Mouse (Mus musculus): Measurements from ENCODE around the gene Cyth2. TPM values are rescaled to one million over a fixed set of nuclear protein-coding genes. Genes with fewer than 3 reads are reported as not detected.
A peak's percentile ranks its signal among the peaks of the same experiment; 100 is the strongest.

Cyth2 gene
- polyA plus RNA-seq, 1 experiment from 2014 or later: 194 TPM

DNA sequence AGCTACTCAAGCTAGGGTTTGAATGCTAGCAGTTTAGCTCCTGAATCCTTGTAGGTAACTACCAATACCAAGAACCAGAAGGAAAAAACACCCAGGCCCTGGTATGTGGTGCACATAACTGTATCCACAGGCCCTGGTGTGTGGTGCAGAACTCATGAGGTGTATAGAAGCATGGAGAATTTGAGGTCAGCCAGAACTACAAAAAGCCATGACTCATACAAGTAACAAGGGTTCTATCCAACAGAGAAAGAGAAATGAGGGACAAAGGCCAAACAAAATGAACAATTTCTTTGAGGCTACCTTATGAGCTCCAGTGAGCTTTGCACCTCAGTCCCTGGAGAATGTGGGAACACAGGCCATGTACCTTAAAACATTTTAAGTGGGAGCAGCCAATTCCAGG lies 6.5 kb upstream of the Cyth2 start:
- H3K9ac ChIP-seq (ENCODE audit: low read length): no peak overlapping the region
- H3K4me3 ChIP-seq (ENCODE audit: low read depth, low read length): no peak overlapping the region
- DNase-seq (ENCODE audit: low spot score): no peak
- no peaks in the 10 kb centered on the region for H3K4me1 ChIP-seq (replicated peaks; ENCODE audit: control insufficient read depth, insufficient read depth, low read length)
- H3K27me3 ChIP-seq (ENCODE audit: control insufficient read depth, insufficient read depth, low read length): no peaks in the 10 kb centered on the region
- no peak overlapping the region for H3K27ac ChIP-seq (ENCODE audit: low read depth, low read length)
- no peak overlapping the region for H3K4me2 ChIP-seq (ENCODE audit: low read depth, low read length, severe bottlenecking)
- peaks cover 6% of the 10 kb centered on the region; the same call in 1 of the 2 replicates for H3K36me3 ChIP-seq (ENCODE audit: control insufficient read depth, insufficient read depth, low read length)
- no peak for ATAC-seq (replicated peaks; ENCODE audit: low FRiP score)
- no peaks in the 10 kb centered on the region for H3K9me3 ChIP-seq (ENCODE audit: control insufficient read depth, low read length)

DNA sequence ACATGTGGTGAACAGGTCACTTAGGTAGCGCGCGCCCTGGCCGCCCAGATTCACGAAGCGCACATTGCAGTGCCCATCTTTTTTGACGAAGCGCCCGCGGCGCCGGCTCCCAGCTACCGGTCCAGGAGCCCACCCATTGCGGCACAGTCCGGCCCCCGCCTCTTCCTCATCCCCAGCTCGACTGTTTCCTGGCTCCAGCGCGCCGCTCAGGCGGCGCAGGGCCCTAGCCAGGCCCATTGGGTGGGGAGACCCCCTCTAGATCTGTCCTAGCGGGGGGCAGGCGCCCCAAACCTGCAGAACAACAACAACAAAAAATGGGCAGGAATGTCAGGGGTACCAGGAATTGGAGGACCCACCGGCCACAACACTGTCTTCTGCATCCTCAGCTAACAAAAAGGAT lies 5.5 kb upstream of the Cyth2 start:
- 9% methylated on average over 25 of the region's 25 CpGs for WGBS
- Histone ChIP-seq H3K4me3 (ENCODE audit: low read depth, low read length) (no peak overlapping the region), H3K27me3 (ENCODE audit: control insufficient read depth, insufficient read depth, low read length) (no peaks in the 10 kb centered on the region), H3K36me3 (ENCODE audit: control insufficient read depth, insufficient read depth, low read length) (no peaks in the 10 kb centered on the region; the same call in 1 of the 2 replicates), H3K9me3 (ENCODE audit: control insufficient read depth, low read length) (no peaks in the 10 kb centered on the region), H3K4me2 (ENCODE audit: low read depth, low read length, severe bottlenecking) (no peak overlapping the region), H3K9ac (ENCODE audit: low read length) (no peak overlapping the region), H3K4me1 (replicated peaks; ENCODE audit: control insufficient read depth, insufficient read depth, low read length) (peaks cover 10% of the 10 kb centered on the region; the same call in 1 of the 2 replicates), H3K27ac (ENCODE audit: low read depth, low read length) (no peak overlapping the region)
- ATAC-seq (replicated peaks; ENCODE audit: low FRiP score) (no peak), DNase-seq (ENCODE audit: low spot score) (no peak)

- no peak overlapping the region for H3K4me2 ChIP-seq (ENCODE audit: low read depth, low read length, severe bottlenecking)
- no peaks in the 10 kb centered on the region for H3K9me3 ChIP-seq (ENCODE audit: control insufficient read depth, low read length)
- no peak overlapping the region for H3K4me3 ChIP-seq (ENCODE audit: low read depth, low read length)
- no peaks in the 10 kb centered on the region for H3K27me3 ChIP-seq (ENCODE audit: control insufficient read depth, insufficient read depth, low read length)
- 0 out of 2 replicates have a peak overlapping the region, but pooled peaks have one; percentile 20 for H3K27ac ChIP-seq (ENCODE audit: low read depth, low read length)
- ATAC-seq (replicated peaks; ENCODE audit: low FRiP score) (no peak), DNase-seq (ENCODE audit: low spot score) (peak; percentile 52)
- H3K9ac ChIP-seq (ENCODE audit: low read length): no peak overlapping the region
- peaks cover 14% of the 10 kb centered on the region for H3K4me1 ChIP-seq (replicated peaks; ENCODE audit: control insufficient read depth, insufficient read depth, low read length)
- peaks cover 11% of the 10 kb centered on the region; the same call in 1 of the 2 replicates for H3K36me3 ChIP-seq (ENCODE audit: control insufficient read depth, insufficient read depth, low read length)
- 31% methylated on average over 2 of the region's 2 CpGs for whole genome bisulfite sequencing
These were observed 1.6 kb upstream of the Cyth2 start for GRCm38 (mm10) chr7:45815984-45816351.

GRCm38 (mm10) chr7:45815323-45815983 lies 1.1 kb upstream of the Cyth2 start:
- peak overlapping the region; percentile 20; the same call in 1 of the 2 replicates for H3K27ac ChIP-seq (ENCODE audit: low read depth, low read length)
- H3K4me1 ChIP-seq (replicated peaks; ENCODE audit: control insufficient read depth, insufficient read depth, low read length): peaks cover 14% of the 10 kb centered on the region
- DNase-seq (ENCODE audit: low spot score) (peak; percentile 55), ATAC-seq (replicated peaks; ENCODE audit: low FRiP score) (no peak)
- peaks cover 17% of the 10 kb centered on the region; the same call in 1 of the 2 replicates for H3K36me3 ChIP-seq (ENCODE audit: control insufficient read depth, insufficient read depth, low read length)
- peak overlapping the region; percentile 46; the same call in 1 of the 2 replicates for H3K4me2 ChIP-seq (ENCODE audit: low read depth, low read length, severe bottlenecking)
- no peak overlapping the region for H3K9ac ChIP-seq (ENCODE audit: low read length)
- no peaks in the 10 kb centered on the region for H3K9me3 ChIP-seq (ENCODE audit: control insufficient read depth, low read length)
- no peak overlapping the region for H3K4me3 ChIP-seq (ENCODE audit: low read depth, low read length)
- 18% methylated on average over 10 of the region's 10 CpGs for WGBS
- no peaks in the 10 kb centered on the region for H3K27me3 ChIP-seq (ENCODE audit: control insufficient read depth, insufficient read depth, low read length)

DNA sequence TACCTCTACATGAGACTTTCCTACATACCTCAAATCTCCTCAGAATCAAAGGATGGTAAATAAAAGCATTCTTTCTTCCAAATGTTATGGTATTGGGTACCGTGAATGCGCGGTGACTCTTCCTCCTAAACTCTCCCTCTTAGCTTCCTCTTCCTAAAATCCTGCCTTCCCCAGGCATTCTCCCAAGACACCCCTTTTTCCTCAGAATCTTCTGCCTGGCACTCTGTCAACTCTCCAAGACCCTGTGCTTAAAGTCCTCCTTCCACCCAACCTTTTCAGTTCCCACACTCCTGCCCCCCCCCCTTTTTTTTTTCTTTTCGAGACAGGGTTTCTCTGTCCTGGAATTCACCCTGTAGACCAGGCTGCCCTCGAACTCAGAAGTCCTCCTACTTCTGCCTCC lies 460 bp upstream of the Cyth2 start:
- H3K27ac ChIP-seq (ENCODE audit: low read depth, low read length): peak overlapping the region; percentile 51; the same call in 1 of the 2 replicates
- peak overlapping the region; percentile 29 for H3K4me3 ChIP-seq (ENCODE audit: low read depth, low read length)
- whole genome bisulfite sequencing: 2% methylated on average over 5 of the region's 5 CpGs
- H3K36me3 ChIP-seq (ENCODE audit: control insufficient read depth, insufficient read depth, low read length): peaks cover 23% of the 10 kb centered on the region; the same call in 1 of the 2 replicates
- H3K27me3 ChIP-seq (ENCODE audit: control insufficient read depth, insufficient read depth, low read length): no peaks in the 10 kb centered on the region
- no peaks in the 10 kb centered on the region for H3K9me3 ChIP-seq (ENCODE audit: control insufficient read depth, low read length)
- peak overlapping the region; percentile 2; the same call in 1 of the 2 replicates for H3K9ac ChIP-seq (ENCODE audit: low read length)
- H3K4me2 ChIP-seq (ENCODE audit: low read depth, low read length, severe bottlenecking): peak overlapping the region; percentile 46
- ATAC-seq (replicated peaks; ENCODE audit: low FRiP score) (no peak), DNase-seq (ENCODE audit: low spot score) (no peak)
- H3K4me1 ChIP-seq (replicated peaks; ENCODE audit: control insufficient read depth, insufficient read depth, low read length): peaks cover 14% of the 10 kb centered on the region

- Histone ChIP-seq H3K27ac (ENCODE audit: low read depth, low read length) (no peak overlapping the region), H3K4me2 (ENCODE audit: low read depth, low read length, severe bottlenecking) (peak overlapping the region; percentile 63), H3K27me3 (ENCODE audit: control insufficient read depth, insufficient read depth, low read length) (no peaks in the 10 kb centered on the region), H3K9ac (ENCODE audit: low read length) (peak overlapping the region; percentile 100), H3K36me3 (ENCODE audit: control insufficient read depth, insufficient read depth, low read length) (peaks cover 38% of the 10 kb centered on the region; the same call in 1 of the 2 replicates), H3K4me3 (ENCODE audit: low read depth, low read length) (peak overlapping the region; percentile 98), H3K9me3 (ENCODE audit: control insufficient read depth, low read length) (no peaks in the 10 kb centered on the region), H3K4me1 (replicated peaks; ENCODE audit: control insufficient read depth, insufficient read depth, low read length) (peaks cover 14% of the 10 kb centered on the region)
- peak; percentile 52 for DNase-seq (ENCODE audit: low spot score)
- ATAC-seq (replicated peaks; ENCODE audit: low FRiP score): no peak
- WGBS: 88% methylated on average over 8 of the region's 8 CpGs
These were observed 1.5 kb downstream of the Cyth2 start for GRCm38 (mm10) chr7:45812921-45813320.

GRCm38 (mm10) chr7:45809276-45810075 lies 4.9 kb downstream of the Cyth2 start:
- Histone ChIP-seq H3K27ac (ENCODE audit: low read depth, low read length) (no peak overlapping the region), H3K9me3 (ENCODE audit: control insufficient read depth, low read length) (no peaks in the 10 kb centered on the region), H3K4me1 (replicated peaks; ENCODE audit: control insufficient read depth, insufficient read depth, low read length) (peaks cover 6% of the 10 kb centered on the region), H3K27me3 (ENCODE audit: control insufficient read depth, insufficient read depth, low read length) (no peaks in the 10 kb centered on the region), H3K36me3 (ENCODE audit: control insufficient read depth, insufficient read depth, low read length) (peaks cover 46% of the 10 kb centered on the region), H3K9ac (ENCODE audit: low read length) (no peak overlapping the region), H3K4me2 (ENCODE audit: low read depth, low read length, severe bottlenecking) (no peak overlapping the region), H3K4me3 (ENCODE audit: low read depth, low read length) (no peak overlapping the region)
- no peak for DNase-seq (ENCODE audit: low spot score)
- no peak for ATAC-seq (replicated peaks; ENCODE audit: low FRiP score)
- WGBS: 89% methylated on average over 14 of the region's 14 CpGs

GRCm38 (mm10) chr7:45808471-45808870 lies 5.9 kb downstream of the Cyth2 start:
- H3K4me3 ChIP-seq (ENCODE audit: low read depth, low read length): no peak overlapping the region
- peaks cover 46% of the 10 kb centered on the region for H3K36me3 ChIP-seq (ENCODE audit: control insufficient read depth, insufficient read depth, low read length)
- no peaks in the 10 kb centered on the region for H3K9me3 ChIP-seq (ENCODE audit: control insufficient read depth, low read length)
- WGBS: 41% methylated on average over 9 of the region's 11 CpGs
- ATAC-seq (replicated peaks; ENCODE audit: low FRiP score) (no peak), DNase-seq (ENCODE audit: low spot score) (peak; percentile 53)
- no peak overlapping the region for H3K27ac ChIP-seq (ENCODE audit: low read depth, low read length)
- H3K9ac ChIP-seq (ENCODE audit: low read length): no peak overlapping the region
- H3K27me3 ChIP-seq (ENCODE audit: control insufficient read depth, insufficient read depth, low read length): no peaks in the 10 kb centered on the region
- peaks cover 6% of the 10 kb centered on the region for H3K4me1 ChIP-seq (replicated peaks; ENCODE audit: control insufficient read depth, insufficient read depth, low read length)
- H3K4me2 ChIP-seq (ENCODE audit: low read depth, low read length, severe bottlenecking): no peak overlapping the region

All from forebrain, embryonic 11.5 days (tissue).